11 mouse cellular contexts compared by ENCODE assay signal in the genomic region with DNA sequence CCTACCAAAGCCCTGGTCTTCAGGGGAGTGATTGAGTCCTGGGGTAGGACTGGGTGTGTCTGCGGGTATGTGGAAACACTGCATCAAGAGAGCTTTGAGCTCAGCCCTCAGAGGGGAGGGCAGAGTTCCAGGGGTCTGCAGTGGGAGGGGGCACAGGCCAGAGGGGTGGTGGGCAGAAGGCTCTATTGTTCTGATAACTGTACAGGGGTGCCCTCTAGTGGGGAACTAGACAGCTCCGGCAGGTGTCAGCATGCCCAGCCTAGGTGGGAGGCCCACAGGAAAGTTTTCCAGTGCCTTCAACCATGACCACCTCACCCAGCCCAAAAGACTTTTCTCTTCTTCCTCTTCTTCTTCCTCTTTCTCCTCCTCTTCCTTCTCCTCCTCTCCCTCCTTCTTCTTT. TPM values are rescaled to one million over a fixed set of nuclear protein-coding genes. Genes with fewer than 3 reads are reported as not detected.
DNase-seq lines count a peak whose midpoint lies in the region; ATAC-seq and TF ChIP-seq lines count a peak whose summit lies in the region.
"Had no signal": no experiment of that assay in that cellular context is flagged by ENCODE, and none has a peak within 500 bp of the region (broad histone marks: within the 10 kb centered on the region; RNA-seq: fewer than 3 reads in every experiment).

No protein-coding gene starts in this region.

- H3K36me3 ChIP-seq in hindbrain, embryonic 14.5 days (replicated peaks; ENCODE audit: control insufficient read depth, insufficient read depth): peaks cover 70% of the 10 kb centered on the region
- peaks cover 69% of the 10 kb centered on the region for H3K36me3 ChIP-seq in hindbrain, embryonic 12.5 days
- H3K36me3 ChIP-seq in lung, embryonic 16.5 days (ENCODE audit: control insufficient read depth, insufficient read depth, low read length): peaks cover 41% of the 10 kb centered on the region

- no peak for TF ChIP-seq POLR2A in brain, embryonic 14.5 days (IDR thresholded peaks at IDR 0.05; ENCODE audit: borderline replicate concordance, extremely low read depth, insufficient read depth, insufficient read length, poor library complexity, severe bottlenecking)

- H3K27me3 ChIP-seq in hindbrain, embryonic 14.5 days (ENCODE audit: control insufficient read depth, insufficient read depth, low read length): no peaks in the 10 kb centered on the region
- no peaks in the 10 kb centered on the region for H3K27me3 ChIP-seq in hindbrain, embryonic 12.5 days
- H3K27me3 ChIP-seq in lung, embryonic 16.5 days (ENCODE audit: control insufficient read depth, insufficient read depth, low read depth, low read length): no peaks in the 10 kb centered on the region
- H3K27me3 ChIP-seq: forebrain, embryonic 12.5 days; midbrain, embryonic 12.5 days had no signal

- DNase-seq in hindbrain, embryonic 14.5 days (ENCODE audit: low spot score): peak; percentile 39
- DNase-seq in CD4-positive helper T cell, adult 2 months (ENCODE audit: low read depth, low spot score): peak; percentile 38
- DNase-seq in brain, embryonic 14.5 days (ENCODE audit: low read depth): peak; percentile 16
- DNase-seq in adrenal gland, adult 18-20 months (ENCODE audit: low spot score in 2 of 2): no peak
- no peak for DNase-seq in adipocyte (ENCODE audit: low spot score)
- no peak for DNase-seq in gastrocnemius, postnatal 25 days
- DNase-seq: layer of hippocampus, adult 9-11 months had no signal

- no peaks in the 10 kb centered on the region for H3K9me3 ChIP-seq in hindbrain, embryonic 14.5 days (ENCODE audit: control insufficient read depth, low read length)
- no peaks in the 10 kb centered on the region for H3K9me3 ChIP-seq in hindbrain, embryonic 12.5 days (replicated peaks)
- no peaks in the 10 kb centered on the region; the same call in 1 of the 2 replicates for H3K9me3 ChIP-seq in lung, embryonic 16.5 days (ENCODE audit: control insufficient read depth, low read length)
- H3K9me3 ChIP-seq: midbrain, embryonic 12.5 days had no signal

- H3K4me1 ChIP-seq in hindbrain, embryonic 14.5 days (replicated peaks; ENCODE audit: control insufficient read depth, insufficient read depth, low read length): no peaks in the 10 kb centered on the region
- no peaks in the 10 kb centered on the region for H3K4me1 ChIP-seq in hindbrain, embryonic 12.5 days
- H3K4me1 ChIP-seq in lung, embryonic 16.5 days (replicated peaks; ENCODE audit: control insufficient read depth, insufficient read depth, low read length): no peaks in the 10 kb centered on the region
- H3K4me1 ChIP-seq: forebrain, embryonic 12.5 days; midbrain, embryonic 12.5 days had no signal

- H3K4me3 ChIP-seq in hindbrain, embryonic 14.5 days (replicated peaks; ENCODE audit: low read length): no peak overlapping the region
- no peak overlapping the region for H3K4me3 ChIP-seq in hindbrain, embryonic 12.5 days
- H3K4me3 ChIP-seq in lung, embryonic 16.5 days (ENCODE audit: low read length): no peak overlapping the region
- H3K4me3 ChIP-seq: forebrain, embryonic 12.5 days; midbrain, embryonic 12.5 days had no signal

- no peak overlapping the region for H3K27ac ChIP-seq in hindbrain, embryonic 14.5 days
- no peak overlapping the region for H3K27ac ChIP-seq in hindbrain, embryonic 12.5 days
- H3K27ac ChIP-seq in lung, embryonic 16.5 days (ENCODE audit: low read length): no peak overlapping the region
- H3K27ac ChIP-seq: forebrain, embryonic 12.5 days; midbrain, embryonic 12.5 days had no signal

- 89% methylated on average over 2 of the region's 2 CpGs for WGBS in hindbrain, embryonic 14.5 days
- 70% methylated on average over 2 of the region's 2 CpGs for WGBS in hindbrain, embryonic 12.5 days
- 68% methylated on average over 2 of the region's 2 CpGs for WGBS in lung, embryonic 16.5 days

- no peak for ATAC-seq in hindbrain, embryonic 14.5 days (ENCODE audit: low FRiP score)
- no peak for ATAC-seq in hindbrain, embryonic 12.5 days (ENCODE audit: low FRiP score)
- ATAC-seq in lung, embryonic 16.5 days (ENCODE audit: low read depth): 0 out of 2 replicates have a peak, but pooled peaks have one; percentile 8

- no peak overlapping the region for H3K9ac ChIP-seq in hindbrain, embryonic 14.5 days
- no peak overlapping the region for H3K9ac ChIP-seq in hindbrain, embryonic 12.5 days
- no peak overlapping the region for H3K9ac ChIP-seq in lung, embryonic 16.5 days (ENCODE audit: low read length)
- H3K9ac ChIP-seq: forebrain, embryonic 12.5 days; midbrain, embryonic 12.5 days had no signal

- TF ChIP-seq CTCF in brain, embryonic 14.5 days (IDR thresholded peaks at IDR 0.05; ENCODE audit: borderline replicate concordance, extremely low read depth, insufficient read depth, insufficient read length): peak; percentile 38; the same call in 1 of the 2 replicates

- H3K4me2 ChIP-seq in hindbrain, embryonic 14.5 days (replicated peaks): no peak overlapping the region
- H3K4me2 ChIP-seq in hindbrain, embryonic 12.5 days (replicated peaks): no peak overlapping the region
- no peak overlapping the region for H3K4me2 ChIP-seq in lung, embryonic 16.5 days (ENCODE audit: low read depth, low read length)
- H3K4me2 ChIP-seq: forebrain, embryonic 12.5 days; midbrain, embryonic 12.5 days had no signal

RNA-seq across cellular contexts. Expression of gene Ehd1, which starts 16.1 kb away (rescaled TPM):
- polyA plus RNA-seq in hindbrain, embryonic 14.5 days (2014; fragmentation: Nextera tagmentation; extraction: Ambion mirVana): 80.0 and 84.9 TPM in 2 replicates
- 90.8 and 92.7 TPM in 2 replicates for polyA plus RNA-seq in hindbrain, embryonic 12.5 days (2016; fragmentation: Nextera tagmentation; extraction: Ambion mirVana)
- 200 and 212 TPM in 2 replicates for polyA plus RNA-seq in brain, embryonic 14.5 days (2012; rRNA removed)
- polyA plus RNA-seq in lung, embryonic 16.5 days (2015; fragmentation: Nextera tagmentation; extraction: Ambion mirVana): 77.9 and 81.6 TPM in 2 replicates
- 100 to 1,000 TPM; 112 to 157 TPM for total RNA-seq in adrenal gland, adult 18-20 months (2021)
- total RNA-seq in gastrocnemius, postnatal 25 days (2021): 10 to 100 TPM; 33.1 to 34.3 TPM

RNA-seq across cellular contexts. Expression of gene Atg2a, which starts 19.0 kb away (rescaled TPM):
- 14.5 and 14.8 TPM in 2 replicates for polyA plus RNA-seq in hindbrain, embryonic 14.5 days (2014; fragmentation: Nextera tagmentation; extraction: Ambion mirVana)
- 14.7 and 15.4 TPM in 2 replicates for polyA plus RNA-seq in hindbrain, embryonic 12.5 days (2016; fragmentation: Nextera tagmentation; extraction: Ambion mirVana)
- 21.8 and 28.9 TPM in 2 replicates for polyA plus RNA-seq in brain, embryonic 14.5 days (2012; rRNA removed)
- 10.3 and 12.6 TPM in 2 replicates for polyA plus RNA-seq in lung, embryonic 16.5 days (2015; fragmentation: Nextera tagmentation; extraction: Ambion mirVana)
- 10 to 100 TPM; 26.4 to 37.1 TPM for total RNA-seq in adrenal gland, adult 18-20 months (2021)
- total RNA-seq in gastrocnemius, postnatal 25 days (2021): 10 to 100 TPM; 15.3 to 16.7 TPM

RNA-seq across cellular contexts. Expression of gene Ppp2r5b, which starts 24.8 kb away (rescaled TPM):
- 140 and 158 TPM in 2 replicates for polyA plus RNA-seq in hindbrain, embryonic 14.5 days (2014; fragmentation: Nextera tagmentation; extraction: Ambion mirVana)
- 66.3 and 72.2 TPM in 2 replicates for polyA plus RNA-seq in hindbrain, embryonic 12.5 days (2016; fragmentation: Nextera tagmentation; extraction: Ambion mirVana)
- polyA plus RNA-seq in brain, embryonic 14.5 days (2012; rRNA removed): 121 and 133 TPM in 2 replicates
- polyA plus RNA-seq in lung, embryonic 16.5 days (2015; fragmentation: Nextera tagmentation; extraction: Ambion mirVana): 17.8 and 20.2 TPM in 2 replicates
- 100 to 1,000 TPM in 1 of 2 experiments, 10 to 100 TPM in 1; 97.0 to 115 TPM for total RNA-seq in adrenal gland, adult 18-20 months (2021)
- total RNA-seq in gastrocnemius, postnatal 25 days (2021): 10 to 100 TPM; 28.8 to 32.5 TPM

RNA-seq across cellular contexts. Expression of gene Gpha2, which starts 34.2 kb away (rescaled TPM):
- not detected in 2 replicates for polyA plus RNA-seq in hindbrain, embryonic 14.5 days (2014; fragmentation: Nextera tagmentation; extraction: Ambion mirVana)
- polyA plus RNA-seq in hindbrain, embryonic 12.5 days (2016; fragmentation: Nextera tagmentation; extraction: Ambion mirVana): 1.4 and 1.5 TPM in 2 replicates
- 0.22 TPM in 1 of 2 replicates, not detected in the other for polyA plus RNA-seq in brain, embryonic 14.5 days (2012; rRNA removed)
- 0.63 and 0.88 TPM in 2 replicates for polyA plus RNA-seq in lung, embryonic 16.5 days (2015; fragmentation: Nextera tagmentation; extraction: Ambion mirVana)
- total RNA-seq in adrenal gland, adult 18-20 months (2021): 10 to 100 TPM; 21.9 to 24.2 TPM
- not detected for total RNA-seq in gastrocnemius, postnatal 25 days (2021)

RNA-seq across cellular contexts. Expression of gene Cdc42bpg, which starts 45.8 kb away (rescaled TPM):
- 0.56 and 0.63 TPM in 2 replicates for polyA plus RNA-seq in hindbrain, embryonic 14.5 days (2014; fragmentation: Nextera tagmentation; extraction: Ambion mirVana)
- polyA plus RNA-seq in hindbrain, embryonic 12.5 days (2016; fragmentation: Nextera tagmentation; extraction: Ambion mirVana): 0.48 and 0.61 TPM in 2 replicates
- polyA plus RNA-seq in brain, embryonic 14.5 days (2012; rRNA removed): 4.4 and 6.5 TPM in 2 replicates
- 1.1 and 1.7 TPM in 2 replicates for polyA plus RNA-seq in lung, embryonic 16.5 days (2015; fragmentation: Nextera tagmentation; extraction: Ambion mirVana)
- 10 to 100 TPM; 15.1 to 19.3 TPM for total RNA-seq in adrenal gland, adult 18-20 months (2021)
- total RNA-seq in gastrocnemius, postnatal 25 days (2021): 1 to 10 TPM; 4.0 to 5.1 TPM

Comparison
In these comparisons a context has a peak if more than half of its experiments do, and no peak if none do; other contexts are left out.
1. DNase-seq: peak in hindbrain, embryonic 14.5 days (single experiment), CD4-positive helper T cell, adult 2 months (single experiment) and brain, embryonic 14.5 days (single experiment); none in adrenal gland, adult 18-20 months (0 of 2), adipocyte (single experiment) and gastrocnemius, postnatal 25 days (single experiment).